Mouse (Mus musculus) NIH3T3 (cell line): ENCODE measurements around the gene Cdk1.

Experiments used
- DNase-seq: peaks from one replicate; pipeline ENCODE4 v3.0.0-alpha.2; 2012; ENCODE audit warnings: low read depth

The Cdk1 gene

GRCm38 (mm10) chr10:69348206-69348605, 4.5 kb downstream of the Cdk1 start:
- DNase-seq: peak; percentile 51

GRCm38 (mm10) chr10:69342328-69342727, 10.4 kb downstream of the Cdk1 start:
- DNase-seq: no peak

GRCm38 (mm10) chr10:69341570-69342227, 11.0 kb downstream of the Cdk1 start:
- no peak for DNase-seq

- DNase-seq: no peak
Observed at GRCm38 (mm10) chr10:69340001-69340400, 12.7 kb downstream of the Cdk1 start.

- DNase-seq: no peak
Observed at GRCm38 (mm10) chr10:69336219-69336618, 16.5 kb downstream of the Cdk1 start.

GRCm38 (mm10) chr10:69335611-69336010, 17.1 kb downstream of the Cdk1 start:
- no peak for DNase-seq

GRCm38 (mm10) chr10:69335195-69335536, 17.6 kb downstream of the Cdk1 start:
- no peak for DNase-seq

GRCm38 (mm10) chr10:69334271-69335194, 18.2 kb downstream of the Cdk1 start:
- DNase-seq: no peak

GRCm38 (mm10) chr10:69333212-69333611, 19.5 kb downstream of the Cdk1 start:
- DNase-seq: no peak

GRCm38 (mm10) chr10:69331231-69331630, 21.5 kb downstream of the Cdk1 start:
- no peak for DNase-seq

GRCm38 (mm10) chr10:69328656-69329046, 24.1 kb downstream of the Cdk1 start:
- DNase-seq: no peak

- DNase-seq: no peak
Observed at GRCm38 (mm10) chr10:69328029-69328655, 24.6 kb downstream of the Cdk1 start.

GRCm38 (mm10) chr10:69327362-69327761, 25.4 kb downstream of the Cdk1 start:
- DNase-seq: no peak

- peak; percentile 88 for DNase-seq
Observed at GRCm38 (mm10) chr10:69326433-69326832, 26.3 kb downstream of the Cdk1 start.

GRCm38 (mm10) chr10:69324816-69325215, 27.9 kb downstream of the Cdk1 start:
- no peak for DNase-seq

GRCm38 (mm10) chr10:69323986-69324385, 28.8 kb downstream of the Cdk1 start:
- DNase-seq: no peak

- no peak for DNase-seq
Observed at GRCm38 (mm10) chr10:69321519-69322035, 31.2 kb downstream of the Cdk1 start.

GRCm38 (mm10) chr10:69320667-69321518, 31.8 kb downstream of the Cdk1 start:
- peak; percentile 98 for DNase-seq

- no peak for DNase-seq
Observed at GRCm38 (mm10) chr10:69318514-69318913, 34.2 kb downstream of the Cdk1 start.

- no peak for DNase-seq
Observed at GRCm38 (mm10) chr10:69313944-69314343, 38.8 kb downstream of the Cdk1 start.

GRCm38 (mm10) chr10:69311867-69312266, 40.9 kb downstream of the Cdk1 start:
- DNase-seq: no peak

- peak; percentile 50 for DNase-seq
Observed at GRCm38 (mm10) chr10:69309109-69309508, 43.6 kb downstream of the Cdk1 start.
